Mouse (Mus musculus) left cerebral cortex, postnatal 25 days (tissue): Measurements from ENCODE around the gene Slc2a4. TPM values are rescaled to one million over a fixed set of nuclear protein-coding genes. Genes with fewer than 3 reads are reported as not detected.

Source experiments
- DNase-seq, 2 experiments: peaks; one replicate each; pipeline ENCODE4 v3.0.0; 2022; ENCODE audit warnings: low spot score in 2 of 2, mixed read lengths in 1 of 2
- intact Hi-C: fragments of 180-260 bp; cut with DNase I; formaldehyde crosslinking; loops from one replicate; pipeline ENCODE4 v1.15.1; 2025
- microRNA-seq, 2 experiments: library from miRNA; unstranded; fragments of <30 nt; microRNA quantifications; one replicate each; pipeline ENCODE4 v1.2.0; 2022
- total RNA-seq, 2 experiments: library from RNA; stranded (reverse); gene quantifications; 2 replicates each; pipeline ENCODE4 v1.2.3; 2021

The Slc2a4 gene
- total RNA-seq, 2 experiments from 2014 or later, result 2.3 to 3.5 TPM

DNA sequence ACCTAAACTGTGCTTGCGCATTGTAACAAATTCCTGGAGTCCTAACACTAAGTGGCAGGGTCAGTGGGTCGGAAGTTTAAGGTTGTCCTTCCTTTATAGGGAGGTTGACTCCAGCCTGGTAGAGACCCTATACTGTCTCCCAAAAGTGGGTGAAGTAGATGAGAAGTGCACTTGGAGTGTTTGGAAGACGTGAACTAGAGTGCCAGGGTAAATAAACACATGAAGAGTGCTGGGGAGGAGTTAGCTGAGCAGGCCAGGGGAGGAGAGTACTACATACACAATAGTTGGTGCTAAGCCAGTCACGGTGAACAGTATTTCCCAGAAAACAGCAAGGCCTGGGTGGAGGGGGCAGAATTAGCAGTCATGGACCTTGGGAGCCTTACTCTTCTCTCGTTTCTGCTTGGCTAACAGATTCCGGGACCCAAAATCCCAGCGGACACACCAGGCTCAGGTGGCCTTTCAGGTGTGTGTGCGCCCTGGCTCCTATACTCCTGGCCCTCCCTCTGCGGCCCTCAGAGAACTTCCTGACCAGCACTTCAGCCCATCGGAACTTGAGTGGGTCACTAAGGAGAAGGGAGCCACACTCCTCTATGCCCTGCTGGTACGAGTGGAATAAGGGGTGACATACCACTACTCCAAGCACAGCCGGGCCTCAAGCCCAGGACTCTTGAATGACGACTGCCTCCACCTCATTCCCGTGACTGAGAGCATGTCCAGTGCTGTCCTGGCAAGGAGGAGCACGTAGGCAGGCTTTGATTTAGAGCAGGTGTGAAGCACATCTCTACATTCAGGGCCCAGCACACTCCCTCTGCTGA is 35.1 kb downstream of the Slc2a4 start:
- intact Hi-C loops, result no loop called here
- no peak for DNase-seq

DNA sequence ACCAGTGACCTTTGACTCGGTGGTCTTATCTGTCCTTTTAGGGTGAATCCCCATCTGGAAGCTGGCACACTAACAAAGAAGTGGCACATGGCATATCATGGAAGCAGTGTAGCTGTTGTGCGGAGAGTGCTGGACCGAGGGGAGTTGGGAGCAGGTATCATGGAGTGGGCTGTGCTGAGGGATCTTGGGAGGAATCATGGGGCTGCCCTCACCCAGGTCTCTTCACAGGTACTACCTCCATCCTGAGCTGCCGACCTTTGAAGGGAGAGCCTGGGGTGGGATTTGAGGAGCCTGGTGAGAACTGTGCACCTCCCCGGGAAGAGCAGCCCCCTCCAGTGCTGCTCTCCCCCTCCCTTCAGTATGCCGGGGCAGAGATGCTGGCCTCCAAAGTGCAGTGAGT is 36.3 kb downstream of the Slc2a4 start:
- intact Hi-C loops, result no loop called here

DNA sequence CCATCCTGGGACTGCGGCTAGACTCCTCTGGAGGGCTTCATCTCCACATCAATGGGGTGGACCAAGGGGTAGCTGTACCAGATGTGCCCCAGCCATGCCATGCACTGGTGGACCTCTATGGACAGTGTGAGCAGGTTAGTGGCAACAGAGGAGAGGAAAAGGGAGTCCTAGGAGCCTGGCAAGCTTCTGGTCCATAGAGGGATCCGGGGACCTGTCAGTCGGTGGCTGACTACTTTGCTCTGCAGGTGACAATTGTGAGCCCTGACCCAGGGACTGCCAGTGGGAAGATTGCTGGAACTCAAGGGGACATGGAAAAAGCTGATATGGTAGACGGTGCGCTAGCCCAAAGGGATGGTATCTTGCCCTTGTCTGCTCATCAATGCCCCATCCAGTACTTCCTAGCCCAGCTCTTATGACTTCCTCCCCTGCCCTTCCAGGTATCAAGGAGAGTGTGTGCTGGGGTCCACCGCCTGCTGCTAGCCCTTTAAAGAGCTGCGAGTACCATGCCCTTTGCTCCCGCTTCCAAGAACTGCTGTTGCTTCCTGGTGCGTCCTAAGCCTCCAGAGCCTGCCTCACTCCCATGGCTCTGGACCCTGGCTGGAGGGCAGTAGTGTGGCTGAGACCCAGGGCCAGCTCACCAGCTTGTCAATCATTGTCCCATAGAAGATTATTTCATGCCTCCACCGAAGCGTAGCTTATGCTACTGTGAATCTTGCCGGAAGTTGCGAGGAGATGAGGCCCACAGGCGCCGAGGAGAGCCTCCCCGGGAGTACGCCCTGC is 37.0 kb downstream of the Slc2a4 start:
- intact Hi-C loops, result no loop called here
- DNase-seq, result no peak

More for the DNA sequence above, 36.3 kb downstream of the Slc2a4 start:
- DNase-seq, result no peak

DNA sequence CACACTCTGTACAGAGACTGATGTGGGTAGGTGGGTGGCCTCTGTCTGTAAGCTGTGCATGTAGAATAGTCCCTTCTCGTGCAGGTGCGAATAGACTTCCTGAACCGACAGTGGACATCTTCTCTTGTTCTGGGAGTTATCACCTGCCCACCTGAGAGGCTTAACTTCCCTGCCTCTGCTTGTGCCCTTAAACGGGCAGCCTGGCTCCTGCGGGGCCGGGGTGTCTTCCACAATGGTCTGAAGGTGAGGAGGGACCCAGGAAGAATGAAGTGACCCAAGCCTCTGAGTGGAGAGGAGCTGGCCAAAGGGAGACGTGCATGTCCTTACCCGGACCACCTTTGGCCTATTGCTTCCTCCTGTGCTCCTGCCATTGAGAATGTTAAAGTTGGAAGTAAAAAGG is 37.8 kb downstream of the Slc2a4 start:
- DNase-seq, result no peak
- intact Hi-C loops, result no loop called here

DNA sequence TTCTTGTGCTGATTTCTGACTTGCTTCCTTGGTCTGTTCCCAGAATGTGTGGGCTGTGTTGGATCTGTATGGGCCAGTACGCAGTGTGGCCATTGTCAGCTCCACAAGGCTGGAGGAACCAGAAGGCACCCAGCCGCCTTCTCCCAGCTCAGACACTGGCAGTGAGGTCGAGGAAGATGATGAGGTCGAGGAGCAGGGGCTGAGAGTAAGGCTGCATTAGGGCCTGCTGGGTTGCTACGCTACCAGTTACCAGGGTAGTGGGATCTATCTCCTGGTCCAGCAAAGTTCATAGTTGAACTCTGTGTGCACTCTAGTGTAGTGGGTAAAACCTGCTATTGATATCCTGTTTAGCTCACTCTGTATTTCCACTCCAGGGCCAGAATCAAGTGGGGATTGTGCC is 38.8 kb downstream of the Slc2a4 start:
- intact Hi-C loops, result no loop called here
- no peak for DNase-seq

DNA sequence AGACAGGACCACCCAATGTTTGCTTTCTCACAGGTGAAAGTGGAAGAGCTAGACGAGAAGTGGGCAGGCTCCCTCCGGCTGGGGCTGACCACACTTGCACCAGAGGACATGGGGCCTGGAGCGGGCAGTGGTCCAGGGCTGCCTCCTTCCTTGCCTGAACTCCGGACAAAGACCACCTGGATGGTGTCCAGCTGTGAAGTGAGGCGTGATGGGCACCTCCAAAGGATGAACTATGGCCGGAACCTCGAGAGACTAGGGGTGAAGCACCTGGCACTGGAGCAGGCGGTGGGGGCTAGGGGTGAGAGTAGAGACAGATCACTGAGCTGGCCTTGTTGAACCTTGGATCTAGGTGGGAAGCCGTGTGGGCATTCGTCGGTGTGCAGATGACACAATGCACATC is 39.3 kb downstream of the Slc2a4 start:
- no peak for DNase-seq
- intact Hi-C loops, result no loop called here

DNA sequence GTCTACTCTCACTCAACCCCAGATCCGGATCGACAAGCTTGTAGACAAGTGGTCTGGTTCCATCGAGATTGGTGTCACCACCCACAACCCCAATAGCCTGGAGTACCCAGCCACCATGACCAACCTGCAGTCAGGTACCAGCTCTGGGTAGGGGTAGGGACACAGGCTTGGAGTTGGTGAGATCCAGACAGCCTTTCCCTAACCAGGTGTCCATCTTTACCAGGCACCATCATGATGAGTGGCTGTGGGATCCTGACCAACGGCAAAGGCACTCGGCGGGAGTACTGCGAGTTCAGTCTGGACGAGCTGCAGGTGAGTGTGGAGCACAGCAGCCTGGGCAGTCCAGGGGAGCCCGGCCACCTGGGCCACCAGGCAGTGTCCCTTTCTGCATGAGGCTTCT is 43.7 kb downstream of the Slc2a4 start:
- no peak for DNase-seq
- intact Hi-C loops, result no loop called here

DNA sequence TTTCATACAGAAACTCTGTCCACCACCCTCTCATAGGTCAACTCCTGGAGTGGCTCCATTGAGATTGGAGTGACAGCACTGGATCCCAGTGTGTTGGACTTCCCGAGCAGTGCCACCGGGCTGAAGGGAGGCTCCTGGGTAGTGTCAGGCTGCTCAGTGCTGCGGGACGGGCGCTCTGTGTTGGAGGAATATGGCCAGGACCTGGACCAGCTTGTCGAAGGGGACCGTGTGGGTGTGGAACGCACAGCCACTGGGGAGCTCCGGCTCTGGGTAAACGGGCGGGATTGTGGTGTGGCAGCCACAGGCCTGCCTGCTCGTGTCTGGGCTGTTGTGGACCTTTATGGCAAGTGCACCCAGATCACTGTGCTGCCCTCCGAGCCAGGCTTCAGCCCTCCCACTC is 45.0 kb downstream of the Slc2a4 start:
- intact Hi-C loops, result no loop called here
- DNase-seq, result no peak

DNA sequence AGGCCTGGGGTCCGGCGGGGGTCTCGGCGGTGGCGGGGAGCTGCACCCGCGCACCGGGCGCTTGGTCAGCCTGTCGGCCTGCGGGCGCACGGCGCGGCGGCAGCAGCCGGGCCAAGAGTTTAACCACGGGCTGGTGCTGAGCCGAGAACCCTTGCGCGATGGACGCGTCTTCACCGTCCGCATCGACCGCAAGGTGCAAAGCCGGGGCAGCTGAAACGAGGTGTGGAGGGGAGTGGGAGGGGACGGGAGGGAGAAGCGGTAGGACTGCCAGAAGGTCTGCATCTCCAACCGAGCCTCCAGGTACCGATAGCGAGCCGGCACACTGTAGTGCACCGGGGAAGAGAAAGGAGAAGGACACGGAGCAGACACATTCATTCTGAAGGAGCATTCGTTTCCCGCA is 46.0 kb downstream of the Slc2a4 start:
- intact Hi-C loops, result loop anchor here (1.0 kb wide), 1 partner anchor 19 kb away; the partner anchor contains the start of gene Eif5a
- peak in 1 of 2 experiments; percentile 27 for DNase-seq

DNA sequence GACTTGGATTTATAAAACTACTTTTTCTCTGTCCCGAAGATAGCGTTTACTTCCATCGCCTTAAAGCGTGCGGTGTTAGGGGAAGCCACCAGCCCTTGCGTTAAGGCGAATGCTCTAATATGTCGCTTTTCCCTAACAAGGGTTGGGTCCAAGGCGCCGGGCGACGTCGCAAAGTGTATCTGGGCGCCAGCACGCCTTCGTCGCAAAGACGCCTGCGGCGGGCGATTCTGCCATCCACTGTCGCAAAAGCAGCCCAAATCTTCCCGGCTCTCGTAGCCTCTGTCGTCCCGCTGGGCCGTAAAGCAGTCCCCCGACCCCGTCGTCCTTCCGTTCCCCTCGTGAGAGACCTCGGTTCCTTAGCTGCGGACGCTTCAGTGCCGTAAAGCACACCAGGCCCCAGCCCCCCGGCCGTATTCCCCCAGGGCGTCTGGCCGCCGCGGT is 46.6 kb downstream of the Slc2a4 start:
- intact Hi-C loops, result loop anchor here (1.0 kb wide), 1 partner anchor 20 kb away; the partner anchor contains the start of gene Eif5a
- DNase-seq, result peak; percentile 97 to 99

DNA sequence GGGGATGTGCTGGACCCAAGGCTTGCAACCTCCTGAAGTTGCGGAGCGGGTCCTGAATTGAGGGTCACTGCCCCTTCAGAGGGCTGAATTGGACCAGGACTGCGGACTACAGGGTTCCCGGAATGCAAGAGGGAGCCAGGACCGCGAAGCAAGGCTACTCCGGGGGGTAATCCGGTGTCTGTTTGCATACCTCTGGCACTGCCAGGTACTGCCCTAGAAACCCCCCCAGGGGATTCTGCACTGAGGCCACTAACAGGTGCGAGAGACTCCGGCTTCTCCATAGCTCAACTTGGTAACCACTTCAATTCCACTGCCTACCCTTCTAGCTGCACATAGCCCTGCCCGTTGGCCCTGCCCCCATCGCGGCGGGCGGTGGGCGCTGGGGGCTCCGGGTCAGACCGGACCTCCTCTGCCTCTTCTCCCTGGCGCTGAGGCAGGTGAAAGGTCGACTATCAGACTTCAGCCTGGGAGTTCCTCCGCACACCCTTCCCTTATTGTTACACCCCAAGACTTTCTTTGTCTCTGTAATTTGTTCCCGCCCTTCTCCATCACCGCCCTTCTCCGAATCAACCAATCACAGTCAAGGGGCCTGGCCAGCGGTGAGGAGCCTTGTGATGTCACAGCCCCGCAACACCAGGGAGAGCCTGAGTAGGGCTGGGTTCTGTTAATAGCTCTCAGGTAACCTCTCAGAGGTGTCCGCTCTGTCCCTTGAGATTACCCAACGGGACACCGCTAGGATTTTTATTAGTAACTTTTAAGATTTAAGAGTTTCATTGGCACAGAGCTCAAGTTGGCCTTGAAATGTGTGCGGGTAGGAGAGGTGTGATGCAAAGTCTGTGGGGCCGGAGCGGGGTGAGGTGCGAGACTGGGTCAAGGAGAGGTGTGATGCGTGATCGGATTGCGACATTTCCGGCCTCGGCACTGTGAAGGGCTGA is 47.2 kb downstream of the Slc2a4 start, which contains the start of the genes 2810408A11Rik and Neurl4:
2810408A11Rik (minus strand) TSS at position 517 of the 935 bp plus-strand sequence.
Neurl4 (plus strand) TSS at position 602 of the 935 bp plus-strand sequence.
- intact Hi-C loops, result loop anchor here (1.0 kb wide), 1 partner anchor 21 kb away; the partner anchor contains the start of gene Eif5a
- peak; percentile 83 to 95 for DNase-seq

DNA sequence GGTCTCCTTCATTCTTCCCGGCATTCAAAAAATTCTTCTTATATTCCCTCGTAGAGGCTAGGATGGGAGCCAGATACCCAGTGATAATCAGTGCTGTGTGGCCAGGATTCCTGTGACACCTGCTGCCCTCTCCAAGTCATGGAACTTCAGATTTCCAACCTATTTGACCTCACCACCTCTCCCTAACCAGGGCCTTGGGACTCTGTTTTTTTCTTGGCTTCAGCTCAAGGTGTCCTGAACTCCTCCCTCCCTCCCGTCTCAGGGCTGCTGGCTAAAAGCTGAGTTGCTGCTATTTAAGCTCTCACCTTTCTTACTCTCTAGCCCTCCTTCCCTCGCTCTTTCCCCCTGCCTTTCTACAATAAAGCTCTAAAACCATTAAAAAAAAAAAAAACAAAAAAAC is 48.1 kb downstream of the Slc2a4 start:
- intact Hi-C loops, result no loop called here
- DNase-seq, result no peak

DNA sequence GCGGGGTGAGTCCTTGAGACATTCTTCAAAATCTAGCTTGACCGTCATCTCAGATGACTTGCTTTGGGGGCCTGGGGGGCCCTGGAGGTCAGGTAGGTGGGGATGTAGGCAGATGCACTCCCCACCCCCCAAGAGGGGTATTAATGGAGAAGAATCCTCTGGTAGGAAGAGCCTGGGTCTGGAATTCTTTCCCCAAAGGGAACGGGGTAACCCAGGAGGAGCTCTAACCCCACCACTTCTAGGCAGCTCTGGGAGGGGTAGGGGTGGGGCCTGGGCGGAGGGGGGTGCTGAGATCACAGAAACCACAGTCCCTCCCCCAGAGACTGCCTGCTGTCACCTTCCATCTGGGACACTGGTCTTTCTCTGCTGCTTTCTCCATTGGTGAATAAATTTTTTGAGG is 52.7 kb downstream of the Slc2a4 start, which contains the start of gene Acap1:
Acap1 (minus strand) TSS at position 249 of the 400 bp plus-strand sequence.
- no peak for DNase-seq
- intact Hi-C loops, result no loop called here

DNA sequence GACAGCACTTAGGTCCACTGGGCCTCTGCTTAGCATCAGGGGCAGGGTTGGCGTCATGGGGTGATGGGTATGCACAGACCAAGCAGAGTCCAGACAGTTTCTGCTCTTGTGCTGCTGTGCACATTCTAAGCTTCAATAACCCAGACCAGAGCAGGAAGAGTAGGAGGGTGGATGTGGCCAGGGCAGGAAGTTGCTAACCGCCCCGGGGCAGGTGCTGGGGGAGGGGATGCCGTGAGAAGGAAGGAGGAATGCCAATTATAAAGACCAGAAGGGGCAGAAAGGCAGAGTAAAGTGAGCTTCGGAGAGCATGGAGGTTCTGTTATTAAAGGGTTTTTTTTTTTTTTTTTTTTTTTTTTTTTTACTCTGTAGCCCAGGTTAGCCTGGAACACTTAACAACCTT is 53.3 kb downstream of the Slc2a4 start:
- intact Hi-C loops, result no loop called here
- no peak for DNase-seq

Small RNA genes within 50 kb of the gene (microRNA-seq; reads per million reads assigned to microRNA genes)
- 0.25 to 0.67 reads per million in 2 experiments for gene Gm44349

Other genes starting within 250 kb of the Slc2a4 start
- gene Polr2a, start 189.6 kb downstream of the Slc2a4 start, total RNA-seq, result 10 to 100 TPM; 53.3 to 53.6 TPM
- gene Slc35g3, start 186.2 kb downstream of the Slc2a4 start, total RNA-seq, result not detected
- gene Zbtb4, start 182.3 kb downstream of the Slc2a4 start, total RNA-seq, result 100 to 1,000 TPM; 110 to 114 TPM
- 1 to 10 TPM; 1.3 to 2.0 TPM for gene Chrnb1, start 152.2 kb downstream of the Slc2a4 start, total RNA-seq
- 10 to 100 TPM; 14.9 to 17.2 TPM for gene Fgf11, start 146.3 kb downstream of the Slc2a4 start, total RNA-seq
- not detected for gene Tmem102, start 142.6 kb downstream of the Slc2a4 start, total RNA-seq
- not detected for gene Gm39566, start 132.9 kb downstream of the Slc2a4 start, total RNA-seq
- not detected for gene Spem2, start 129.7 kb downstream of the Slc2a4 start, total RNA-seq
- under 1 TPM in 1 of 2 experiments, not detected in 1; 0.43 TPM for gene Spem1, start 126.0 kb downstream of the Slc2a4 start, total RNA-seq
- 100 to 1,000 TPM; 233 to 248 TPM for gene Nlgn2, start 110.4 kb downstream of the Slc2a4 start, total RNA-seq
- 100 to 1,000 TPM; 129 to 134 TPM for gene Tmem256, start 109.7 kb downstream of the Slc2a4 start, total RNA-seq
- gene Plscr3, start 101.8 kb downstream of the Slc2a4 start, total RNA-seq, result 10 to 100 TPM; 15.6 to 19.2 TPM
- gene Tnk1, start 89.5 kb downstream of the Slc2a4 start, total RNA-seq, result under 1 TPM in 1 of 2 experiments, not detected in 1; 0.27 TPM
- not detected for gene Tmem95, start 70.2 kb downstream of the Slc2a4 start, total RNA-seq
- 1 to 10 TPM; 1.1 to 1.2 TPM for gene Kctd11, start 66.8 kb downstream of the Slc2a4 start, total RNA-seq
- gene Acap1, start 52.6 kb downstream of the Slc2a4 start, total RNA-seq, result not detected
- under 1 TPM; 0.55 to 0.60 TPM for gene 2810408A11Rik, start 47.2 kb downstream of the Slc2a4 start, total RNA-seq
- gene Neurl4, start 47.1 kb downstream of the Slc2a4 start, total RNA-seq, result 100 to 1,000 TPM; 113 to 117 TPM
- gene Gps2, start 34.3 kb downstream of the Slc2a4 start, total RNA-seq, result 10 to 100 TPM; 26.9 to 33.2 TPM
- gene Eif5a, start 26.2 kb downstream of the Slc2a4 start, total RNA-seq, result 100 to 1,000 TPM; 425 to 450 TPM
- 10 to 100 TPM in 1 of 2 experiments, 1 to 10 TPM in 1; 6.1 to 10.7 TPM for gene Ybx2, start 12.4 kb downstream of the Slc2a4 start, total RNA-seq
- not detected for gene Cldn7, start 16.6 kb upstream of the Slc2a4 start, total RNA-seq
- 100 to 1,000 TPM; 117 to 129 TPM for gene Ctdnep1, start 33.0 kb upstream of the Slc2a4 start, total RNA-seq
- 100 to 1,000 TPM; 106 to 109 TPM for gene Elp5, start 34.3 kb upstream of the Slc2a4 start, total RNA-seq
- 100 to 1,000 TPM; 217 to 218 TPM for gene Gabarap, start 43.0 kb upstream of the Slc2a4 start, total RNA-seq
- 10 to 100 TPM; 44.6 to 47.5 TPM for gene Phf23, start 47.6 kb upstream of the Slc2a4 start, total RNA-seq
- 10 to 100 TPM; 26.1 to 32.2 TPM for gene Dvl2, start 52.4 kb upstream of the Slc2a4 start, total RNA-seq
- 10 to 100 TPM; 57.4 to 59.3 TPM for gene Acadvl, start 67.2 kb upstream of the Slc2a4 start, total RNA-seq
- 100 to 1,000 TPM; 931 to 954 TPM for gene Dlg4, start 68.8 kb upstream of the Slc2a4 start, total RNA-seq
- 1 to 10 TPM; 1.7 to 3.1 TPM for gene Asgr1, start 105.9 kb upstream of the Slc2a4 start, total RNA-seq
- gene Asgr2, start 144.5 kb upstream of the Slc2a4 start, total RNA-seq, result not detected
- gene Mgl2, start 182.1 kb upstream of the Slc2a4 start, total RNA-seq, result under 1 TPM; 0.44 to 0.50 TPM
- 1 to 10 TPM; 2.3 to 2.4 TPM for gene Clec10a, start 208.0 kb upstream of the Slc2a4 start, total RNA-seq